Mouse (Mus musculus): Measurements from ENCODE around the gene Kcnip3. TPM values are rescaled to one million over a fixed set of nuclear protein-coding genes. Genes with fewer than 3 reads are reported as not detected.

Gene Kcnip3
- polyA plus RNA-seq (2015; fragmentation: Nextera tagmentation; extraction: Ambion mirVana) = 2.5 and 3.0 TPM in 2 replicates

DNA sequence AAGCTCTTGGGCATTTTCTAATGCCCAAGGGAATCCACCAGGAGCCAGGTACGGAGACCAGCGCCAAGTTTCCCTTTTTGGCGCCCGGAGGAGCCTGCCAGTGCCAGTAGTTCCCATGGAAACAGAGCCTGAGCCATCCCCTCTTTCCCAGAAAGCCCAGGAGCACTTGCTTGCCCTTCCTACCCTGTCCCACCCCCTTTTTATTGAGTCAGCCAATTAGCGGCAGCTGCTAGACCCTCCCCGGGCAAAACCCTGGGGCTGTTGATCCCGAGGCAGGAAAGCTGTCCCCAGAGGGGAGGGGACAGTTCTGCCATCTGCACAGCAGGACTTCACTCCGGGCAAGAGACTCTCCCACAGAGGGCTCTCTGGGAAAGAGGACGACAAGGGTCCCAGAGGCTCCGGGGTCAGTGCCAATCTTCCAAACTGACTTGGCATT is at the start of gene Kcnip3:
Kcnip3 (minus strand) TSS at position 89 of the 436 bp plus-strand sequence.
- Histone ChIP-seq H3K9me3 (no peaks in the 10 kb centered on the region), H3K27ac (no peak within 1 kb of the TSS), H3K9ac (no peak within 1 kb of the TSS; the same call in 1 of the 2 replicates), H3K4me3 (replicated peaks) (peak within 1 kb of the TSS; percentile 33), H3K36me3 (no peaks in the 10 kb centered on the region), H3K4me2 (peak within 1 kb of the TSS; percentile 59), H3K27me3 (replicated peaks) (no peaks in the 10 kb centered on the region), H3K4me1 (peaks cover 14% of the 10 kb centered on the region)
- ATAC-seq (ENCODE audit: insufficient read depth, low FRiP score, low read depth) = peak; percentile 21; the same call in 1 of the 2 replicates
- 6% methylated on average over 10 of the region's 10 CpGs for WGBS

DNA sequence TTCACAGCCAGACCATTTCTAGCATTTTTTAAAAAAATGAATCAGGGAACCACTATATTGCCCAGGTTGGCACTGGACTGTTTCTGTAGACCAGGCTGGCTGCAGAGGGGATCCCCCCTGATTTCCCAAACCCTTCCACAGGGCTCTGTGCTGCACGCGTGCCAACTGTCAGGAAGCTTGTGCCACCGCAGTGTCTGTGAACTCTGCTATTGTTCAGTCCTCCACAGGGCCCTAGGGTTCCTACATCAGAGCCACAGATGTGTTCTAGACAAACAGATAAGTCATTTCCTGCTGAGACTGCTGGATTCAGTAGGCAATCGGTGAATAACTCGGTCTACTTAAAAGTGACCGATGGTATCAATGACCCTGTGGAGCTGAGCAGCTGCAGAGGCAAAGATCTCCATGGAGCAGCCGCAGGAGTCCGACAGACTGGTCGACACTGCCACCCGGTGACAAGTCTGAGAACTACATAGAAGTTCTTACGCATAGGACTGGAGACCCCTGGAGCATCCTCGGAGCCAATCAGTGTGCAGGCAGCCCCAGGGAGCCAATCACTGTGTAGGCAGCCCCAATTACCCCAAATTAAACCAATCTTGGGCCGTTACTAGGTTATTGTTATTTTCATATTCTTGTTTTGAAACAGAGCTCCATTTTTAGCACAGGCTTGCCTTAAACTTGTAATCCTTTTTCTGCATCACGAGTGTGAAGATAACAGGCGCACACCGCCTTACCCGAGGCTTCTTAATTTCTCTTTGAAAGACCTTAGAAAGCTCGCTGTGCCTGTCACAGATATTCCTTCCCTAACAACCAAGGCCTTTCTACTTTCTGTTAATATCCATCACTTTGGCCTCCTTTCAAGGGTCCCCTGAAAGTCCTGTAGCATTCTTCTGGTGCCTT is 37.4 kb upstream of the Kcnip3 start:
- H3K4me2 ChIP-seq = peak overlapping the region; percentile 38; the same call in 1 of the 2 replicates
- H3K9ac ChIP-seq = no peak overlapping the region
- H3K4me1 ChIP-seq = no peaks in the 10 kb centered on the region
- H3K27ac ChIP-seq = no peak overlapping the region
- 13% methylated on average over 18 of the region's 18 CpGs for WGBS
- no peaks in the 10 kb centered on the region for H3K36me3 ChIP-seq
- peak; percentile 91 for ATAC-seq (ENCODE audit: insufficient read depth, low FRiP score, low read depth)
- no peaks in the 10 kb centered on the region for H3K9me3 ChIP-seq
- peaks cover 4% of the 10 kb centered on the region; the same call in 1 of the 2 replicates for H3K27me3 ChIP-seq (replicated peaks)
- H3K4me3 ChIP-seq (replicated peaks) = no peak overlapping the region

DNA sequence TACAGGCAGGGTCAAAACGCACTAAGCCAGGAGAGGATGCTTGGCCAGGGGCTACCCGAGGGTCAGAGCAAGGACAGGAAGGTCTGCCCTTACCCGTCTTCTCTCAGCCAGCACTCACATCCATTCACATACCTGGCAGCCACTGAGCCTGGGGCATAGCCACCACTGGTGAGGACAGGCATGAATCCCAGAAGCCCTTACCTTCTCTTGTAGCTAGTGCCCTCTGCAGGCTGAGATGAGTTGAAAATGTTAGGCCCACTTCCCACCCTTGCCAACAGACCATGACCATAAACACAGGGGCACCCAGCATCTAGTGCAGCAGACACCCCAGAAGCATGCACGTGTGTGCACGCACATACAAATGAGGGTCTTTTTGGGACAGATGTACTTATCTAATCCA is 29.2 kb upstream of the Kcnip3 start:
- ATAC-seq (ENCODE audit: insufficient read depth, low FRiP score, low read depth) = no peak

DNA sequence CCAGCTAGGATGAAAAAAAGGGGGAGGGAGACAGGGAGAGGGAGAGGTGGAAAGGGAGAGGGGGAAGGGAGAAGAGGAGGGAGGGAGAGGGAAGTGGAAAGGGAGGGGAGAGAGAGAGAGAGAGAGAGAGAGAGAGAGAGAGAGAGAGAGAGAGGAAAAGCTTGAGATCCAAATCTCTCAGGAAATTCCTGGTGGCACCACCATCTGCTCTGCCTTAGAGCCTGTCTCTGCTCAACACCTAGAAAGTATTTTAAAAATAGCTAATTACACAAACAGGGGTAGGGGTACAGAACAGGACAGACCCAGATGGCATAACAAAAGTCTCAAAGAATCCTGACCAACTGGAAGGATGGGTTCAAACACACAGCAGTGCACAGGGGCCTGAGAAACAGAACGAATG is 28.6 kb upstream of the Kcnip3 start:
- Histone ChIP-seq H3K9ac (no peak overlapping the region), H3K4me3 (replicated peaks) (no peak overlapping the region), H3K27me3 (replicated peaks) (no peaks in the 10 kb centered on the region), H3K4me2 (no peak overlapping the region), H3K9me3 (no peaks in the 10 kb centered on the region), H3K4me1 (no peaks in the 10 kb centered on the region), H3K27ac (no peak overlapping the region), H3K36me3 (no peaks in the 10 kb centered on the region)
- no peak for ATAC-seq (ENCODE audit: insufficient read depth, low FRiP score, low read depth)
- WGBS = 69% methylated on average over 1 of the region's 1 CpGs

More for the DNA sequence above, 29.2 kb upstream of the Kcnip3 start:
- H3K36me3 ChIP-seq = no peaks in the 10 kb centered on the region
- H3K27ac ChIP-seq = no peak overlapping the region
- H3K4me3 ChIP-seq (replicated peaks) = no peak overlapping the region
- H3K4me1 ChIP-seq = no peaks in the 10 kb centered on the region
- H3K9me3 ChIP-seq = no peaks in the 10 kb centered on the region
- H3K9ac ChIP-seq = no peak overlapping the region
- WGBS = 52% methylated on average over 5 of the region's 5 CpGs
- no peak overlapping the region for H3K4me2 ChIP-seq
- H3K27me3 ChIP-seq (replicated peaks) = no peaks in the 10 kb centered on the region

DNA sequence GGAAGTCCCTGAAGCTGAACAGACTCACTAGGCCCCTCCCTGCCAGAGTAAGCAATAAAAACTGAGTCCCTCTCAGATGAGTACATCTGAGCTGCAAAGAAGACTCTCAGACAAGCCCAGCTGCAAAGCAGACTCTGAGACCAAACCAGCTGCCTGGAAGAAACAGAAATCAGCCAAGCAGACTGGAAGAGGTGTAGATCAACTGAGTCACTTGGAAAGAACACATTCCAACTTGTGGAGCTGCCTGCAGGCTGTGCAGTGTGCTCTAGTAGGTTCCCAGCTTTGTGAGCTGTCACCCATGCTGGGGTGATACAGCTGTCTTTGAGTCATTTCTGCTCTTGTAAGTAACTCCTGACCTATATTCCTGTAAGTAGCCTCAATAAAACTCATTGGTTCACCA is 27.8 kb upstream of the Kcnip3 start:
- no peaks in the 10 kb centered on the region for H3K36me3 ChIP-seq
- H3K27me3 ChIP-seq (replicated peaks) = no peaks in the 10 kb centered on the region
- no peak for ATAC-seq (ENCODE audit: insufficient read depth, low FRiP score, low read depth)
- H3K9ac ChIP-seq = no peak overlapping the region
- no peak overlapping the region for H3K4me2 ChIP-seq
- H3K9me3 ChIP-seq = no peaks in the 10 kb centered on the region
- H3K4me3 ChIP-seq (replicated peaks) = no peak overlapping the region
- no peak overlapping the region for H3K27ac ChIP-seq
- H3K4me1 ChIP-seq = no peaks in the 10 kb centered on the region

DNA sequence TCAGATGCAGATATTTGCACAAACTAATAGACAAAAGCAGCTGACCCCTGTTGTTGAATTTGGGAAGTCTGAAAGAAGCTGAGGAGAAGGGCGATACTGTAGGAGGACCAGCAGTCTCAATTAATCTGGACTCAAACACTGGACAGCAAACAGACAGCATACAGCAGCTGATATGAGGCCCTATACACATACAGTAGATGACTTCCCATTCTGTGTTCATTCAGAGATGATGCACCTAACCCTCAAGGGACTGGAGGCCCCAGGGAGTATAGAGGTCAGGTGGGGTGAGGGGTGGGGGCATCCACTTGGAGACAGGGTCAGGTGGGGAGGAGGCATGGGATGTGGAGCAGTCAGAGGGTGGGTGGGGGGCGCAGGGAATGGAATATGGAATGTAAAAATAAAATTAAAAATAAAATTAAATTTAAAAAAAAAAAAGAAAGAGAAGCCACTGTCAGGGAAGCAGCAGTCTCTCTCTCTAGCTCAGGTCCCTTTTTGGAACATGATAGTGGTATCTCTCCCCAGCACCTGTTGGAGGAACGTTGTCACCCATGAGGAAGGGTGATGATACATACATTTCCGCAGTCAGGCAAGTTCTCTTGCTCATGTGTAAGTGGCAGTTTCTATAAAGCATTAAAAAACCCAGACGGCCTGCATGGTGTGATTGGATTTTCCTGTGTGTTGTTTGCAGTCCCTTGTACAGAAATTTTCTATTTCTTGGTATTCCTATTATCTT is 26.6 kb upstream of the Kcnip3 start:
- H3K4me1 ChIP-seq = no peaks in the 10 kb centered on the region
- H3K4me3 ChIP-seq (replicated peaks) = no peak overlapping the region
- no peak for ATAC-seq (ENCODE audit: insufficient read depth, low FRiP score, low read depth)
- H3K9ac ChIP-seq = no peak overlapping the region
- no peak overlapping the region for H3K4me2 ChIP-seq
- no peak overlapping the region for H3K27ac ChIP-seq
- H3K27me3 ChIP-seq (replicated peaks) = no peaks in the 10 kb centered on the region
- WGBS = 72% methylated on average over 5 of the region's 5 CpGs
- no peaks in the 10 kb centered on the region for H3K36me3 ChIP-seq
- no peaks in the 10 kb centered on the region for H3K9me3 ChIP-seq

DNA sequence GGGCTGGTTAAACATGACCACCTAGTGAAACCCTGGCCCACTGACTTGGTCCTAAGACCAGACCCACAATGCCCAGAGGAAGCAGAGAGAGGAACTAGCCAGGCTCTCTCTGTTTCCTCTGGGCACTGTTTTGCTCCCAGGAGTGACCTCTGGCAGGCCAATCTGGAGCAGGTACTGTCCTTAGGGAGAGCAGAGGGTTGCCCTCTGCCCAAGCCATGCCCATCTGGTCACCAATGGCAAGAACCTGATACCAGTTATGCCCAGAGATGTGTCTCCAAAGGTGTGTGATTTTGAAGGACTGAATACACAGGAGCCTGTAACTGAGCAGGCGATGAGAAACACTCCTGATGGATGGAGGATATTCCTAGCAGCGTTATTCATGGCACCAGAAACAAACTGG is 19.8 kb upstream of the Kcnip3 start:
- peaks cover 34% of the 10 kb centered on the region for H3K27me3 ChIP-seq (replicated peaks)

DNA sequence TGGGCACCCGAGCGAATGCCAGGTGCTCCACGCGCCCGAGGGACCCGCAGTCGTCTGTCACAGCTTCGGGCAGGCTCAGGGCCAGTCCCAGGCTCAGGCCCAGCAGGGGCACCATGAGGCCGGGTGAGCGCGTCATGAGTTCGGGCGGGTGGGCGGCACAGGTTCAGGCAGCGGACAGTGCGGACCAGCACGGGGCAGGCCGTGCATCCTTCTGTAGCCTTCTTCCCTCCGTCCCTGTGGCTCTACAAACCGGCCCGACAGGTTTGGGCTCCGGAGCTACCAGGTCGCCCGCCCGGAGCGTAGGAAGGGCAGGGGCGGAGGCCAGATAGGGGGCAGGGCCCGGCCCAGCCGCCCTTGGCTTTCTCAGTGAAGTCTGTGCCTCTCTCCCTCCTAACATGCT is 19.3 kb upstream of the Kcnip3 start, which contains the start of gene Prom2:
Prom2 (minus strand) TSS at position 283 of the 400 bp plus-strand sequence.
- Histone ChIP-seq H3K4me1 (no peaks in the 10 kb centered on the region), H3K27ac (peak within 1 kb of the TSS; percentile 37), H3K27me3 (replicated peaks) (peaks cover 34% of the 10 kb centered on the region), H3K9me3 (no peaks in the 10 kb centered on the region), H3K4me3 (replicated peaks) (peak within 1 kb of the TSS; percentile 33), H3K4me2 (peak within 1 kb of the TSS; percentile 50), H3K9ac (no peak within 1 kb of the TSS), H3K36me3 (no peaks in the 10 kb centered on the region)
- ATAC-seq (ENCODE audit: insufficient read depth, low FRiP score, low read depth) = peak; percentile 80
- WGBS = 6% methylated on average over 29 of the region's 29 CpGs

More for the DNA sequence above, 19.8 kb upstream of the Kcnip3 start:
- Histone ChIP-seq H3K27ac (no peak overlapping the region; the same call in 1 of the 2 replicates), H3K4me2 (peak overlapping the region; percentile 50; the same call in 1 of the 2 replicates), H3K36me3 (no peaks in the 10 kb centered on the region), H3K9me3 (no peaks in the 10 kb centered on the region), H3K4me3 (replicated peaks) (no peak overlapping the region), H3K4me1 (no peaks in the 10 kb centered on the region), H3K9ac (no peak overlapping the region)
- no peak for ATAC-seq (ENCODE audit: insufficient read depth, low FRiP score, low read depth)
- 88% methylated on average over 2 of the region's 2 CpGs for WGBS

DNA sequence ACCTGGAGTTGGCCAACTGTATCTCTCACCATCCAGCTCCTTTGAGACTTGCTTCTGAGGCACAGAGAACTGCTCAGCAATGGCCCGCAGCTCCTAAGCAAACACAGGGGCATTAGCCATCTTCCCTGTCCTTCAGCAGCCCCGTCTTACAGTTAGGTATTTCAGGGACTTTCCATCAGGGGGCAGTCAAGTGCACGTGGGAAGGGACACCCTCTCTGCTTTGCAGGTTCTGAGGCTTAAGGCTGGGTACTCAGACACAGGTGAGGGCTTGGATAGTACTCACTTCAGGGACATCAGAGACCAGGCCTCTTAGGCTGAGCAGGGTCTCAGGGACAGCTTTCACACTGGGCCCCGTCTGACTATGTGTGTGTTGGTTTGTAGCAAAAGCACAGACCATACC is 17.6 kb upstream of the Kcnip3 start:
- Histone ChIP-seq H3K9me3 (no peaks in the 10 kb centered on the region), H3K4me3 (replicated peaks) (no peak overlapping the region), H3K27me3 (replicated peaks) (peaks cover 34% of the 10 kb centered on the region), H3K36me3 (no peaks in the 10 kb centered on the region), H3K27ac (no peak overlapping the region), H3K9ac (no peak overlapping the region), H3K4me1 (no peaks in the 10 kb centered on the region), H3K4me2 (peak overlapping the region; percentile 50)
- no peak for ATAC-seq (ENCODE audit: insufficient read depth, low FRiP score, low read depth)
- 22% methylated on average over 4 of the region's 4 CpGs for WGBS

DNA sequence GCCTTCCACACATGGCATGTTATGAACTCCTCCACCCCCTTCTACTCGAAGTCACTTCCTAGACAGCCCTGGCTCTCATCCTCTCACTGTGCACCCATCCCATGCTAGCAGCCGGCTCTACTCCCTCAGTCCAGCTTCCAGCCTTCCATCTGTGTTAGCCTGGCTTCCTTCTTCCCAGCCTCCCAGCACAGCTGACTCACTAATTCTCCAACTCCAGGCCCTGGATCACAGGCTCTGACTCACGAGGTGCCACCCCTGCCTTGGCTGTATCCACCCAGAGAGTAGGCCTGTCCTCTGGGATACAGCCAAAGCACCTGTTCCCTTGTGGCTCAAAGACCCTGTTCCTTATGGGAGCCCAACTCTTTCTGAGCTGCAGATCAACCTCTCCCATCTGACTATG is 15.7 kb upstream of the Kcnip3 start:
- H3K27ac ChIP-seq = no peak overlapping the region
- WGBS = 68% methylated on average over 3 of the region's 3 CpGs

DNA sequence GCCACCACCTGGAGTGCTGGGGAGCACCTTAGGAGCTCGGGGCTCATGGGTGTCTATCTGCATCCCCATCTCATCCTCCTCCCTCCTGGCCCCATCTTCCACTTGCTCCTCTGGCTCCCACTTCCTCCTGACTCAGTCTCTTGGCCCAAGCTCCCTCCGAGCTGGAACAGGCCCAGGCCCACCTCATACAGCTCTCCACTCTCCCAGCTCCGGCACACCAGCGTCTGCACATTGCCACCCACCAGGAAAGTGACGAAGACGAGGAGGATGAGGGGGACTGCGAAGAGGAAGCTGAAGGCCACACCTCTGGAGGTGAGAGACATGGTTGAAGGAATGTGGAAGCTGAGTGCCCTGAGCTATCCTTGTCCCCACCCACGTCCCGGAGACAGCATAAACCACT is 13.5 kb upstream of the Kcnip3 start:
- no peaks in the 10 kb centered on the region for H3K9me3 ChIP-seq
- no peak overlapping the region for H3K4me3 ChIP-seq (replicated peaks)
- WGBS = 80% methylated on average over 9 of the region's 9 CpGs
- no peak for ATAC-seq (ENCODE audit: insufficient read depth, low FRiP score, low read depth)
- H3K4me2 ChIP-seq = no peak overlapping the region
- H3K36me3 ChIP-seq = no peaks in the 10 kb centered on the region
- no peaks in the 10 kb centered on the region for H3K4me1 ChIP-seq
- H3K27ac ChIP-seq = no peak overlapping the region
- peaks cover 21% of the 10 kb centered on the region for H3K27me3 ChIP-seq (replicated peaks)
- no peak overlapping the region for H3K9ac ChIP-seq

More for the DNA sequence above, 15.7 kb upstream of the Kcnip3 start:
- Histone ChIP-seq H3K27me3 (replicated peaks) (peaks cover 35% of the 10 kb centered on the region), H3K9me3 (no peaks in the 10 kb centered on the region), H3K4me2 (no peak overlapping the region), H3K4me1 (no peaks in the 10 kb centered on the region), H3K4me3 (replicated peaks) (no peak overlapping the region), H3K9ac (no peak overlapping the region), H3K36me3 (no peaks in the 10 kb centered on the region)
- ATAC-seq (ENCODE audit: insufficient read depth, low FRiP score, low read depth) = no peak

DNA sequence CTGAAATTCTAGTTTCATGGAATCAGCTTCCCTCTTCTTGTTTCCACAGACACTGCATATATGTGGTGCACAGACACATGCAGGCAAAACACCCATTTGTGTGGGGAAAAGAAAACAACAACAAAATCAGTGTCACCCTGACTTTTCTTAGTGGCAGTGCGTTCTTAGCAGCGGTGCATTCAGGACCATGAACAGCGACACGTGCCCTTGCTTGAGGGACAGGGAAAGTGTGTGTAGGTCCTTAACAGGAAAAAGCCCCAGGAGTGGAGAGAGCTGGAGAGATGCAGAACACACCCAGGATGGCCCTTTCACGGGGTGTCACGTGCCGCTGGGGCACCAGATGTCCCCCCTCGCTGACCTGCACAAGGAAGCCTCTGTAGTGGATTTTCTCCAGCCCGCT is 10.5 kb upstream of the Kcnip3 start:
- 12% methylated on average over 9 of the region's 9 CpGs for WGBS
- Histone ChIP-seq H3K27ac (no peak overlapping the region), H3K27me3 (replicated peaks) (0 out of 2 replicates have a peak, but pooled peaks cover 7% of the 10 kb centered on the region), H3K4me1 (no peaks in the 10 kb centered on the region), H3K36me3 (no peaks in the 10 kb centered on the region), H3K9ac (no peak overlapping the region), H3K9me3 (no peaks in the 10 kb centered on the region), H3K4me3 (replicated peaks) (no peak overlapping the region), H3K4me2 (no peak overlapping the region)
- ATAC-seq (ENCODE audit: insufficient read depth, low FRiP score, low read depth) = no peak
